Mouse (Mus musculus) liver, embryonic 14.5 days (tissue): Measurements from ENCODE around the gene Catsperz. TPM values are rescaled to one million over a fixed set of nuclear protein-coding genes. Genes with fewer than 3 reads are reported as not detected.
A peak's percentile ranks its signal among the peaks of the same experiment; 100 is the strongest.

Source experiments
- ATAC-seq: fragments of 200-750 bp; cut with Nextera tagmentation; 2 replicates; pipeline ENCODE4 v1.8.0; 2017; ENCODE audit warnings: moderate number of reproducible peaks, mild to moderate bottlenecking, moderate library complexity; ENCODE audit not compliant: insufficient read depth
- DNase-seq, 3 experiments: peaks; one replicate each; pipeline ENCODE4 v3.0.0-alpha.2; 2012 to 2013; ENCODE audit warnings: low read depth in 3 of 3, low spot score in 3 of 3
- H3K27ac ChIP-seq: fragments of 300-500 bp; sonication (generic); 2 replicates; pipeline ENCODE4 v1.5.1; 2014; ENCODE audit warnings: moderate library complexity, mild to moderate bottlenecking, control low read depth, inconsistent platforms
- H3K27me3 ChIP-seq: fragments of 300-500 bp; sonication (generic); 2 replicates; pipeline ENCODE4 v1.6.1; 2014; ENCODE audit warnings: mild to moderate bottlenecking, low read length, moderate library complexity; ENCODE audit not compliant: control insufficient read depth, insufficient read depth
- H3K36me3 ChIP-seq: fragments of 300-500 bp; sonication (generic); replicated peaks from 2 replicates; pipeline ENCODE4 v1.6.1; 2014; ENCODE audit warnings: low read depth; ENCODE audit not compliant: control insufficient read depth, insufficient read depth
- H3K4me1 ChIP-seq, 2 experiments: fragments of 200-500 bp in 1 of 2; fragments of 300-500 bp in 1 of 2; sonication (generic) in 1 of 2; replicated peaks; 2 replicates each; pipeline ENCODE4 v1.6.1; 2012 to 2014; ENCODE audit warnings: antibody characterized with exemption in 1 of 2, inconsistent platforms in 1 of 2, low read length in 1 of 2; ENCODE audit not compliant: control insufficient read depth in 2 of 2, insufficient read depth in 2 of 2
- H3K4me2 ChIP-seq: fragments of 300-500 bp; sonication (generic); 2 replicates; pipeline ENCODE4 v1.6.1; 2014; ENCODE audit warnings: low read depth, mild to moderate bottlenecking, control low read depth, moderate library complexity
- H3K4me3 ChIP-seq, 2 experiments: fragments of 200-500 bp in 1 of 2; fragments of 300-500 bp in 1 of 2; sonication (generic) in 1 of 2; 2 replicates each; pipeline ENCODE4 v1.5.1; 2012 to 2014; ENCODE audit warnings: low read depth in 2 of 2, low read length in 2 of 2, mild to moderate bottlenecking in 2 of 2, control low read depth in 1 of 2, inconsistent platforms in 1 of 2, moderate library complexity in 1 of 2; ENCODE audit not compliant: insufficient read depth in 1 of 2
- H3K9ac ChIP-seq: fragments of 300-500 bp; sonication (generic); replicated peaks from 2 replicates; pipeline ENCODE4 v1.6.1; 2014; ENCODE audit warnings: mild to moderate bottlenecking, control low read depth, moderate library complexity
- H3K9me3 ChIP-seq: fragments of 300-500 bp; sonication (generic); 2 replicates; pipeline ENCODE4 v1.6.1; 2016; ENCODE audit warnings: low read length, mixed read lengths; ENCODE audit not compliant: control insufficient read depth
- CTCF ChIP-seq: IDR thresholded peaks from 2 replicates; pipeline ENCODE4 v1.5.1; 2016; ENCODE audit warnings: antibody characterized with exemption, low read depth, control low read depth
- EP300 ChIP-seq: IDR thresholded peaks from 2 replicates; pipeline ENCODE4 v1.6.1; 2016; ENCODE audit warnings: antibody characterized with exemption, low read depth
- WGBS: fragments of 180-500 bp; shearing (Covaris S2); extraction: QIAGEN DNeasy Blood & Tissue Kit; methylation state at CpG from one replicate; pipeline ENCODE4 v1.1.7; 2014; ENCODE audit not compliant: insufficient replicate concordance; 5-methylcytosine and 5-hydroxymethylcytosine counted together
- polyA plus RNA-seq, 2 experiments: library from polyadenylated mRNA; depleted of rRNA in 1 of 2; stranded (reverse) in 1 of 2; unstranded in 1 of 2; fragments of >200 nt; fragmentation: Nextera tagmentation in 1 of 2; extraction: Ambion mirVana in 1 of 2; gene quantifications; 2 replicates each; pipeline versions ENCODE4 v1.2.1 to v1.2.3; 2012 to 2014

Catsperz gene
- polyA plus RNA-seq, 2 experiments, result 0.16 to 0.28 TPM

DNA sequence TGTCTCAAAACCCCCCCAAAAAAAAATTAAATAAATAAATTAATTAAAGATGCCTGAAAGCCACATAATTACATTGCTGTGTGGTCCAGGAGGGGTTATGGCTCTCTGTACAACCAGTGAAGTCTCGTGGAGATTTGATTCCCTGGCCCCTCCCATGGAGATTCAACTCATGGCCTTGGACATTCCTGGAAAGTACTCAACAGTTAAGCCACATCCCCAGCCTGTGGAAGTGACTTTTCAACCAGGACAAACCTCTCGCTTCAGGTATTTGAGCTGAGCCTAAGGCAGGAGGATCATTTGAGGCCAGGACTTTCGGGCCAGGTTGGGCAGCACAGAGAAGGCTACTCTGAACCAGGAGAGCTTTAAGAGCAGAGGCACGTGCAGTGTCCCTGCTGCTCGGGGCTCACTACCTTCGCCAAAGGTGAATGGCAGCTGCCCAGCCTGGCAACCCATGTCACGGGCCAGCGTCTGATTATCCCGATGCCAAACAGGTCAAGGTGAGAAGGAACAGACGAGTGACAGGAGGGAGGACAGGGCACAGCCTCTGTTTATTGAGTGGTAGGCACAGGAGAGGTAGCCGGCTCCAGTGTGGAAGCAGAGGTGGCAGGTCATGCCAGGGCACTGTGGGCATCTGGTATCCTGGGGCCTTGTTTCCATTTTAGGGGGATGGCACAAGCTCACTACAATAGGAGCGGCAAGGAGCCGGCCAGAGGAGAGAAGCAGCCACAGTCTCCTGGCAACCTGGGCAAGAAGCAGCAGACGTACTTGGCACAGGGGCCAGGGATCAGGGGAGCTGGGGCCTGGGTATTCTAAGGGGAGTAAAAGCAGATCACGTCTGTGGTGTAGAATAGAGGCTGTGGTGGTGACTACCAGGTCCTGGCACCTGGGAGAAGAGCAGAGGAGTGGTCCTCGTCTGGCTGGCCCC lies 12.6 kb upstream of the Catsperz start:
- H3K27ac ChIP-seq, result no peak overlapping the region
- H3K9ac ChIP-seq, result no peak overlapping the region
- H3K4me2 ChIP-seq, result no peak overlapping the region
- H3K9me3 ChIP-seq, result no peaks in the 10 kb centered on the region
- no peak for ATAC-seq
- H3K36me3 ChIP-seq, result no peaks in the 10 kb centered on the region
- no peak overlapping the region for H3K4me3 ChIP-seq
- no peak for DNase-seq
- WGBS, result 71% methylated on average over 16 of the region's 16 CpGs
- H3K27me3 ChIP-seq, result peaks cover 32% of the 10 kb centered on the region
- H3K4me1 ChIP-seq, result peaks cover 3 to 5% of the 10 kb centered on the region in 2 experiments
- no peak for TF ChIP-seq CTCF

DNA sequence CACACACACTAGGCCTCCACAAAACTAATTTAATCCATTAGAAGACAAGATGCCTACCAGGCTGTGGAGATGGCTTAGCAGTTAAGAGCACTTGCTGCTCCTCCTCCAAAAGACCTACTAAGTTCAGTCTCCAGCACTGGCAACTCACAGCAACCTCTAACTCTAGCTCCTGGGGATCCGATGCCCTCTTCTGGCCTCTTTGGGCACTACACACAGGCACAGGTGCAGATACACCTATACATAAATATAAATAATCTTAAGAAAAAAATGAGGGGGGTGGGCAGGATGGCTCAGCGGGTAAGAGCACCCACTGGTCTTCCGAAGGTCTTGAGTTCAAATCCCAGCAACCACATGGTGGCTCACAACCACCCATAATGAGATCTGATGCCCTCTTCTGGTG lies 11.1 kb upstream of the Catsperz start:
- Histone ChIP-seq H3K9ac (no peak overlapping the region), H3K4me3 (no peak overlapping the region), H3K27ac (no peak overlapping the region), H3K4me1 (peaks cover 3% of the 10 kb centered on the region in 2 experiments; a peak in 2 of 4 replicates), H3K27me3 (peaks cover 47% of the 10 kb centered on the region), H3K4me2 (no peak overlapping the region), H3K36me3 (no peaks in the 10 kb centered on the region), H3K9me3 (no peaks in the 10 kb centered on the region)
- DNase-seq (no peak), ATAC-seq (no peak)
- 9% methylated on average over 3 of the region's 3 CpGs for WGBS
- TF ChIP-seq EP300 (no peak), CTCF (peak; percentile 75)

DNA sequence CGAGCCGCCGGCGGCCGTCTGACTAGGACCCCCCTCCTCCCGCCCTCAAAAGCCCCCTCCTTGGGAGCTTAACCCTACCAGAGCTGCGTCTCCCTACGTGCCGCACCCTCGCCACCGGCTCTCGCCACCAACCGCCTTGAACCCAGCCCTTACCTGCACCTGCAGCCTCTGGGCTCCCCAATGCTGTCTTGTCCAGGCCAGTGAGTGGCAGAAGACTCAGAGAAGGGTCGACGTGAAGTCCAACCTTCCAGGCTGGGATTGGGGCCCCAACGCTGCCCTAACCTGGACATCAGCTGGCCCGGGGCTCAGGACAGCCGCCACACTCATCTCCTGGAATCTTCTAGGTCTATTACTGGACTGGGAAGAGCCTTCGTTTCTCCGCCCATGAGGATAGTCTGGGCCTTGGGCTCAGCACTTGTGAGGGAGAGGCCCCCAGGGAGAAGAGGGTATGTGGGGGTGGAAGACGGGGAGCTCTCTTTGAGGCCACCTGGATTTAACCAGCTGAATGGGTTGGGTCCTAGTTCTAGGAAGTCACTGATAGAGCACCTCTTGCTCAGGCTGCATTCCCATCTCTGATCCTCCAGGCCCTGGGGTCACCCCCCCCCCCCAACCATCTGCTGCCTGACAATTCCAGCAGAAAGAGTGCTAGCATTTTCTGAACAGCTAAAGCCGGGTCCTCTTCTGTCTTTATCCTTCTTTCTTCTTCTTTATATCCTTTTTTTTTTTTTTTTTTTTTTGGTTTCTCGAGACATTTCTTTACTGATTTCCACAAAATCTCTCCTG lies 9.2 kb upstream of the Catsperz start, which contains the start of gene Kcnk4:
Gene Kcnk4 (minus strand): TSS at position 321 of the 783 bp plus-strand sequence.
- Histone ChIP-seq H3K4me2 (peak within 1 kb of the TSS; percentile 18), H3K9me3 (no peaks in the 10 kb centered on the region), H3K27ac (no peak within 1 kb of the TSS), H3K4me3 (0 out of 4 replicates have a peak within 1 kb of the TSS, but pooled peaks of 1 of the 2 experiments have one; percentile 12), H3K9ac (no peak within 1 kb of the TSS), H3K36me3 (no peaks in the 10 kb centered on the region), H3K27me3 (peaks cover 61% of the 10 kb centered on the region), H3K4me1 (no peaks in the 10 kb centered on the region)
- WGBS, result 12% methylated on average over 23 of the region's 23 CpGs
- ATAC-seq (no peak), DNase-seq (no peak)
- no peak for TF ChIP-seq EP300
- TF ChIP-seq CTCF, result no peak

DNA sequence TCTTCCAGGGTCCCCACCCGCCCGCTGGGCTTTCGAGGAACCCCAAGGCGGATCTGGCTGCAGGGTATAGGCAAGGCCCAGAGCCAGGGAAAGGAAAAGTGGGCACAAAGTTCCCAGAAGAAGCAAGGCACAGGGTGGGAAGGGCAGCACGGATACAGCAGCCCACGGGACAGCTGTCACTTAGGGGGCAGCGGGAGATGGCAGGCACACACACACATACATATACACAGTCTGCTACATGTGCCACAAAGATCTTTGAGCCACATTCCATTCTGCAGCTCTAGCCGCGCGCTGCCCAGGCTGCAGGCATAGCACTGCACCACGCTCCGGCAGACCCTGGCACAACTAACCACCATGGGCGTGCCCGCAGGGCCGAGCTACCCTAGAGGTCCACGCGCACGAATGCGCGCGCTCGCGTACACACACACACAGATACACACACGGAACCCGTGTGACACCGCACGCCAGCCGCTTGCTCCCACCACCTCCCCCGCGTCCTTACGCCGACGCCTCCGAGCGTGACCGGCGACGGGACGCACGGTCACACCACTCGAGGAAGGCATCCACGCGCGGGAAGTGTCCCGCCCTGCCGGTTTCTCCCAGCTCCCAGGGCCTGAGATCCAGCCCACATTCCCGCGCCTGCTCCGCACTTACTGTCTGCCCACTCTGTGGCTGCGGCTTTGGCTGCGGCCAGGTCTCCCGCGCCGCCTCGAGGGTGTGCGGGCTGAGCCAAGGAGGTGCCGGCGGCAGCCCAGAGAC lies 8.4 kb upstream of the Catsperz start:
- no peaks in the 10 kb centered on the region for H3K9me3 ChIP-seq
- H3K36me3 ChIP-seq, result no peaks in the 10 kb centered on the region
- DNase-seq, result no peak
- no peak overlapping the region for H3K9ac ChIP-seq
- H3K4me1 ChIP-seq, result no peaks in the 10 kb centered on the region
- peak overlapping the region; percentile 18 for H3K4me2 ChIP-seq
- H3K27me3 ChIP-seq, result peaks cover 68% of the 10 kb centered on the region
- H3K27ac ChIP-seq, result no peak overlapping the region
- H3K4me3 ChIP-seq, result 0 out of 4 replicates have a peak overlapping the region, but pooled peaks of 1 of the 2 experiments have one; percentile 12
- TF ChIP-seq CTCF (no peak), EP300 (no peak)
- 8% methylated on average over 58 of the region's 58 CpGs for WGBS
- ATAC-seq, result no peak
